Mouse (Mus musculus) hindbrain, embryonic 10.5 days (tissue): Measurements from ENCODE around the gene Abhd12b. TPM values are rescaled to one million over a fixed set of nuclear protein-coding genes. Genes with fewer than 3 reads are reported as not detected.

ENCODE experiments used
- DNase-seq: peaks from one replicate; pipeline ENCODE4 v3.0.0-alpha.2; 2017; ENCODE audit warnings: low spot score
- H3K27ac ChIP-seq: fragments of 300-500 bp; sonication (generic); 2 replicates; pipeline ENCODE4 v1.5.1; 2016; ENCODE audit warnings: mild to moderate bottlenecking, moderate library complexity
- H3K27me3 ChIP-seq: fragments of 300-500 bp; sonication (generic); 2 replicates; pipeline ENCODE4 v1.6.1; 2016; ENCODE audit warnings: mild to moderate bottlenecking; ENCODE audit not compliant: poor library complexity, insufficient read depth, severe bottlenecking
- H3K36me3 ChIP-seq: fragments of 300-500 bp; sonication (generic); 2 replicates; pipeline ENCODE4 v1.6.1; 2016; ENCODE audit warnings: mild to moderate bottlenecking, moderate library complexity
- H3K4me1 ChIP-seq: fragments of 300-500 bp; sonication (generic); replicated peaks from 2 replicates; pipeline ENCODE4 v1.6.1; 2016; ENCODE audit warnings: mild to moderate bottlenecking
- H3K4me3 ChIP-seq: fragments of 300-500 bp; sonication (generic); 2 replicates; pipeline ENCODE4 v1.5.1; 2016; ENCODE audit warnings: mild to moderate bottlenecking, moderate library complexity
- H3K9me3 ChIP-seq: fragments of 300-500 bp; sonication (generic); 2 replicates; pipeline ENCODE4 v1.6.1; 2016; ENCODE audit warnings: mild to moderate bottlenecking, moderate library complexity
- WGBS: fragments of 180-500 bp; shearing (Covaris S2); methylation state at CpG from one replicate; pipeline ENCODE4 v1.1.7; 2016; 5-methylcytosine and 5-hydroxymethylcytosine counted together
- polyA plus RNA-seq: library from polyadenylated mRNA; unstranded; fragments of >200 nt; fragmentation: Nextera tagmentation; extraction: Ambion mirVana; gene quantifications from 2 replicates; pipeline ENCODE4 v1.2.1, GENCODE M21; 2016

Gene Abhd12b
- polyA plus RNA-seq, 1 experiment from 2014 or later: not detected

DNA sequence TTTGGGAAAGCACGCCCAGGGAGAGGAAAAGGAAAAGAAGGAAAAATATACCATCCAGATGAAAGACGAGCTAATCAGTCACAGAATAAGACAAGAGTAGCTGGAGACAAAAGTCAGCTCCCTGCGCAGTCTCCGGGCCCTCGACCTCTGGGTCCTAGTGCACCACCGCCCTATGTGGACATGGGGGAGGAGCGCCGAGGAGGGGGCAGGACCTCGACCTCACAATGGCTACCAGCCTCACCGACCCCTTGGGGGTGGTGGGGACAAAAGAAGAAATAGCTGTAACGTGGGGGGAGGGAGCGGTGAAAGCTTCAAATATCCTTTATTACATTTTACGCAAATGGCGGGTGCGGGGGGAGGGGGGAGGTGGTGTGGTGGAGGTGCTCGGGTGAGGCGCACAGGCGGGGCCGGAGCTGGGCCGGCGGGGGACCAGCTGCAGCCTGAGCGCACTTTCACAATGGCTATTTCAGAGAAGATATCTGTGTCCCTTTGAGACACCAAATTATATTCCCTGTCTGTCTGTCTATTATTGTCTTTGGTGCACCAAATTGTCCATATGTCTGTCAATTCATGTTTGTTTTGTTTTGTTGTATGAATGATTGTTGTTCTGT lies 30.3 kb downstream of the Abhd12b start:
- DNase-seq: peak; percentile 29
- Histone ChIP-seq H3K27ac (peak overlapping the region; percentile 23), H3K36me3 (0 out of 2 replicates have a peak, but pooled peaks cover 4% of the 10 kb centered on the region), H3K9me3 (peaks cover 20% of the 10 kb centered on the region; the same call in 1 of the 2 replicates), H3K4me3 (peak overlapping the region; percentile 18), H3K4me1 (no peaks in the 10 kb centered on the region), H3K27me3 (no peaks in the 10 kb centered on the region)
- WGBS: 75% methylated on average over 22 of the region's 22 CpGs

DNA sequence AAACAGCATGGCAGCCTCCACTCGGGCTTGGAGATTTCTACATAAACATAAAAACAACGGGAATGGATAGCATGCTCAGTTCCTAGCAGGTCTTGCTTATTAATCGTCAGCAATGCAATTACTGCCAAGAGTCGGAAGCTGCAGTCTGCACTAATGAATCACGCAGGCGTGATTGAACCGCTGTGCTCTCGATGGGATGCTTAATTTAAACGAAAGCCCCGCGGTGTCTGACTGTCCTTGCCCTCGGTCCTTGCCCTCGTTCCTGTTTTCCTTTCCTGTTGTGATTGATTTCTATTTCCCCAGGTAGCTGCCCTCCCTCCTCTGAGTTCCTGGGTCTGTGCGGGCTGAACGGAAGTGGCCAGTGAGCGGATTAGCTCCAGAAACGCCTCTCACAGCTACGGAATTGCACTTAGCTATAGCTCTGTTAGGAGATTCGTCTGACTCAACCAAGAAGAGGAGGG lies 38.4 kb downstream of the Abhd12b start:
- DNase-seq: no peak
- Histone ChIP-seq H3K27ac (no peak overlapping the region), H3K27me3 (no peaks in the 10 kb centered on the region), H3K36me3 (no peaks in the 10 kb centered on the region), H3K9me3 (no peaks in the 10 kb centered on the region), H3K4me3 (peak overlapping the region; percentile 9; the same call in 1 of the 2 replicates), H3K4me1 (0 out of 2 replicates have a peak, but pooled peaks cover 3% of the 10 kb centered on the region)
- 51% methylated on average over 19 of the region's 19 CpGs for WGBS

DNA sequence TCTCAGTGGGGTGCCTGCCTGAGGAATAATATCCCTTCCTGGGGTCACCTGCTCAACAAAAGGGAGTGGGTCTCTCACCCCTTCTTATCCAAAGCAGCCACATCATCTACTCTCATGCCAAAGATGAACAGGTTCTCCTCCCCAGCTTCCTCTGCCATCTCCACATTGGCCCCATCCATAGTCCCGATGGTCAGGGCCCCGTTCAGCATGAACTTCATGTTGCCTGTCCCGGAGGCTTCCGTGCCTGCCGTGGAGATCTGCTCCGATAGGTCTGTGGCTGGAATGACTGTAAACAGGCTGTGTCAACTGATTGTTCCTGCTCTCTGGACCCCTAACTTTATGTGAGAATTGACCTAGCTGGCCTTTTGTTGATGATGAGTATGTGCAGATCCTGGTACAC lies 41.5 kb downstream of the Abhd12b start:
- Histone ChIP-seq H3K4me1 (0 out of 2 replicates have a peak, but pooled peaks cover 3% of the 10 kb centered on the region), H3K36me3 (no peaks in the 10 kb centered on the region), H3K27ac (no peak overlapping the region), H3K4me3 (no peak overlapping the region), H3K9me3 (no peaks in the 10 kb centered on the region), H3K27me3 (no peaks in the 10 kb centered on the region)
- 95% methylated on average over 6 of the region's 6 CpGs for WGBS
- DNase-seq: no peak

DNA sequence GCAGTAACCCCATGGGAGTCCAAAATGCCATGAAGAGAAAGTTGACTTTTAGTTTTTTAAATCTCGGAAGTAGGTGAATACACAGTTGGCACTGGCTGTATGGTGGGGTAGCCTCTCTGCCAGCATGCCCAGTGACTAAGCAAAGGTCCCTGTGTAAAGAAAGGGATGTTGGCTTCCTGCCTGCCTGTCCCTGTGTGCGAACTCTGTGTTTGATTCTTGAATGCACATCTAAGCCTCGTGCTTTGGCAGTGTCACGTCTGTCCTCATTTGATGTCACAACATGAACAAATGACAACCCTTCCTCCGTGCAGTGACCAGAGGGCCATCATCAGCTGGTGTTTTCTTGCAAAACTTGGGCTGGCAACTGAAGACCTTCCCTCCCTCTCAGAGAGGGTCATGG lies 42.4 kb downstream of the Abhd12b start:
- no peak for DNase-seq
- 92% methylated on average over 5 of the region's 5 CpGs for WGBS

DNA sequence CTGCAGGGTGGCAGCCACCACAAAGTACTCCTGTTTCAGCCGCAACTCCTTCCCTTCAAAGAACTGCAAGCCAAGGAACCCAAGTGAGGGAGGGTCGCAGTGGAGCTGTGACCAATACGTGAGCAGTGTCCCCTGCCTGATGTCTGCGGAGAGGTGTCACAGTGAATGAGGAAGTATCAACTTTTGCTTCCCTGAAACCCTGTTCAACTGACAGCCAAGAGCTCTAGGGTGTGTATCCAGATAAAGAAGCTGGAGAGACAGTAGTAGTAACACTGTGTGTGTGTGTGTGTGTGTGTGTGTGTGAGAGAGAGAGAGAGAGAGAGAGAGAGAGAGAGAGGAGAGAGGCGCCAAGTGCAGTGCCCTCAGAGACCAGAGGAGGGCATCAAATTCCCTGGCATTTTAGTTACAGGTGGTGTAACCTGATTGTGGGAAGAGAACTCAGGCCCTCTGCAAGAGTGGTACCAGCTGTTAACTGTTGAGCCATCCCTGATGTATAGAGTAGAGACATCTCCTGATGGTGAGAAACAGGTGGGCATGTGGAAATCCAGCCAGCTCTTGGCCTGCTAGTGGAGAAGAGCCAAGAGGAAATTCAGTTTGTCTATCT lies 48.1 kb downstream of the Abhd12b start:
- DNase-seq: no peak
- H3K4me3 ChIP-seq: no peak overlapping the region
- 69% methylated on average over 5 of the region's 5 CpGs for WGBS

More for the DNA sequence above, 42.4 kb downstream of the Abhd12b start:
- Histone ChIP-seq H3K4me3 (no peak overlapping the region), H3K9me3 (no peaks in the 10 kb centered on the region), H3K27me3 (no peaks in the 10 kb centered on the region), H3K4me1 (0 out of 2 replicates have a peak, but pooled peaks cover 3% of the 10 kb centered on the region), H3K36me3 (no peaks in the 10 kb centered on the region), H3K27ac (no peak overlapping the region)

DNA sequence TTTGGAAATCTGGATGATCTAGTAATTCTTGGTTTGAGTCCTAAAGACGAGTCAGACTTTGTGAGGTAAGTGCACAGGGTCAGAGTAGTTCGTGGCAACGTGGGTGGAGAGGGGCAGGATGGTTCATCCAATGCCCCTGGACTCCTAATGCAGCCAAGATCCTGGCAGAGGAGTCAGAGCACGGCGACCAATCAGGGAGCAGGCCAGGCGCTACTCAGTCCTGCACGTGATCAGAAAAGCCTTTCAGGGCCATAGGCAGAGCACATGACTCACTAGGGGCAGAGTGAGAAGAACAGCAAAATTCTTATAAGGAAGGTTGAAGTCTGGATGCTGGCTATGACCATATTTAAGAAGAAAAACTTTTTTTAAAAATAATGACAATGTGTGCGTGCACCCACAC lies 50.5 kb downstream of the Abhd12b start:
- Histone ChIP-seq H3K4me1 (no peaks in the 10 kb centered on the region), H3K27ac (no peak overlapping the region), H3K9me3 (no peaks in the 10 kb centered on the region), H3K36me3 (no peaks in the 10 kb centered on the region), H3K4me3 (no peak overlapping the region), H3K27me3 (no peaks in the 10 kb centered on the region)
- no peak for DNase-seq
- WGBS: 79% methylated on average over 8 of the region's 8 CpGs

More for the DNA sequence above, 48.1 kb downstream of the Abhd12b start:
- Histone ChIP-seq H3K4me1 (no peaks in the 10 kb centered on the region), H3K9me3 (no peaks in the 10 kb centered on the region), H3K27ac (no peak overlapping the region), H3K27me3 (no peaks in the 10 kb centered on the region), H3K36me3 (no peaks in the 10 kb centered on the region)

DNA sequence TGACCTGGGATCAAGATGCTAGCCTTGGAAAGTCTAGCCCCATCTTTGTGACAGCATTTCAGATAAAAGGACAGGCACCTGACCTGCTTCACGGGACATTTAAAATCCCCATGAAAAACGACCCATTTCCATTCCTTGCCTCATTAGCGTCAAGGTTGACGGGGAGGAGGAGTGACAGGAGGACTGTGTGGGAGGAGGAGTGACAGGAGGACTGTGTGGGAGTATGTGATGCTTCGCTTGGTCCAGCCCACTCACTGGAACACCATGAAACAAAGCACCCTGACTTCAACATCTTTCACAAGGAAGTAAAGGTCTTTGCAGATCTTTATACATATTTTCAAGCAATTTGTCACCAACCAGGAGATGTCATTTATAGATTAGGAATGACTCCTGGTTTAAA lies 54.3 kb downstream of the Abhd12b start:
- Histone ChIP-seq H3K36me3 (no peaks in the 10 kb centered on the region), H3K9me3 (no peaks in the 10 kb centered on the region), H3K27ac (no peak overlapping the region), H3K27me3 (no peaks in the 10 kb centered on the region), H3K4me1 (0 out of 2 replicates have a peak, but pooled peaks cover 2% of the 10 kb centered on the region), H3K4me3 (no peak overlapping the region)
- DNase-seq: no peak
- 64% methylated on average over 5 of the region's 5 CpGs for WGBS

DNA sequence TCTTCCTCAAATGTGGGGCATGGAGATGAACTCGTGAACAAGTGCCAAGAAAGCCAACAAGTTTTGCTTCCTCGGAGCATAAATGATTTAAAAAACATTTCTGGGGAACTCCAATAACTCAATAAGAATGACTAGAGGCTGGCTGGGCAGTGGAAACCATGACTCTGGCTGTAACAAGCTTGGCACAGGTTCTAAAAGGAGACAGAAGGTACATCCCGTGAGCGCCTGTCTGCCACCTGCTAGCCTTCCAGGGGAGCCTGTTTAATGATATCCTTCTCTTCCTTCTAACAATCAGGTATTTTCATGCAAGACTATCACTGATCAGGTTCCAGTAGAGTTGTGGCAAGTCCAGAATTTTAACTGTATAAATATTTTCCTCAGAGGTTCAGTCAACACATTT lies 58.6 kb downstream of the Abhd12b start:
- Histone ChIP-seq H3K36me3 (no peaks in the 10 kb centered on the region), H3K9me3 (no peaks in the 10 kb centered on the region), H3K4me3 (no peak overlapping the region), H3K27ac (no peak overlapping the region), H3K4me1 (peaks cover 10% of the 10 kb centered on the region; the same call in 1 of the 2 replicates), H3K27me3 (no peaks in the 10 kb centered on the region)
- 90% methylated on average over 4 of the region's 4 CpGs for WGBS
- DNase-seq: no peak

DNA sequence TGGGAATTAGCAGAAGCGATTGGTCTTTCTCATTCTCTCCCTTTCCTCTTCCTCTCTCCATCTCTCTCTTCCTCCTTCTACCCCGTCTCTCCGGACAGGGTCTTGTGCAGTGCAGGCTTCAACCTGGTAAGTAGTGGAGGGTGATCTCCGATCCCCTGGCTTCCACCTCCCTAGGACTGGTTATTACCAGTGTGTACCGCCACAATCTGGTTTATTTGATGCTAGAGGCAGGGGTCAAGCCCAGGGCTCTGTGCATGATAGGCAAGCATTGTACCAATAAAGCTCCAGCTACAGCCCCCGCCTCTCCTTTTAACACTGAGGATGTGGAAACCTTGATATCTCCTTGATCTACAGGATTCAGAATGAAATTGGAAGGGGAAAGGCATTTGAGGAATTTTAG lies 59.7 kb downstream of the Abhd12b start:
- Histone ChIP-seq H3K4me1 (peaks cover 10% of the 10 kb centered on the region; the same call in 1 of the 2 replicates), H3K27ac (no peak overlapping the region), H3K4me3 (no peak overlapping the region), H3K9me3 (no peaks in the 10 kb centered on the region), H3K27me3 (no peaks in the 10 kb centered on the region), H3K36me3 (no peaks in the 10 kb centered on the region)
- WGBS: 85% methylated on average over 6 of the region's 6 CpGs
- DNase-seq: no peak

DNA sequence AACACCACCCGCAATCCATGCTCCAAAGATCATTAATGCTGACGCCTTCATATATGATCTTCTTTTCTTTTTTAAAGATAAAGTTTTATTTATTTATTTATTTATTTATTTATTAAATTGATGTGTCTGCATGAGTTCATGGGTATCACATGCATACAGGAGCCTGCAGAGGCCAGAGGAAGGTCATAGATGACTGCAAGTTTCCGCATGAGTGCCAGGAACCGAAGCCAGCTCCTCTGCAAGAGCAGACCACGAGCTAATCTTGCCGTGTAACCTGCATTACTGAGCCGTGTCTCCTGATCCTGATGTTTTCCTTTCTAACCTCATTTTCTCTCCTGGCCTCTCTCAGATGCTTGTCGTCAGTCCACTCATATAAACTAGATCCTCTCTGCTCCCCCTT lies 60.3 kb downstream of the Abhd12b start:
- Histone ChIP-seq H3K27me3 (no peaks in the 10 kb centered on the region), H3K36me3 (no peaks in the 10 kb centered on the region), H3K9me3 (no peaks in the 10 kb centered on the region), H3K4me1 (peaks cover 10% of the 10 kb centered on the region; the same call in 1 of the 2 replicates), H3K4me3 (no peak overlapping the region), H3K27ac (no peak overlapping the region)
- WGBS: 90% methylated on average over 8 of the region's 8 CpGs
- DNase-seq: no peak

DNA sequence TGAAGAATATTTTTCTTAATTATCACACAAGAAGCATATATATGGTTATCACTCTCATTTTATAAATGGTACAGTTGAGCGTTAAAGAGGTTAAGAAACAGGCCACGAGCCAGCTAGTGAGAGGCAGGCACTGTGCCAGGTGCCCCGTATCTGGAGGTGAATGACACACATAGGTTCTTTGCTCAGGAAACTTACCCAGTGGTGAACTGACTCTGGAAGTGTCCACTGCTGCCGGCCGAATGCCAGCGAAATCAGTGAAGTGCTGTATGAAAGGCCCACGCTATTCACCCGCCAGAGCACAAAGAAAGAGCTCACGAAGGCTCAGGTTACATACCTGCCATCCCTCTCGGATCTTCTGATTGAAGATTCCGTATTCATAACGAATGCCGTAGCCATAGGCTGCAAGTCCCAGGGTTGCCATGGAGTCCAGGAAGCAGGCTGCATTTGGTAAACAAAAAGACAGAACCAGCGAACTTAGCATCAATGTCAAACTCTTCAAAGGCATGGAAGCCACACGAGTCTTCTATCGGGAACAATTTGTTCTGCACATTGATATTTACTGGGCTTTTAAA lies 62.4 kb downstream of the Abhd12b start:
- Histone ChIP-seq H3K9me3 (no peaks in the 10 kb centered on the region), H3K27me3 (no peaks in the 10 kb centered on the region), H3K4me1 (peaks cover 8% of the 10 kb centered on the region; the same call in 1 of the 2 replicates), H3K4me3 (no peak overlapping the region), H3K36me3 (no peaks in the 10 kb centered on the region), H3K27ac (no peak overlapping the region)
- no peak for DNase-seq
- WGBS: 59% methylated on average over 16 of the region's 16 CpGs

DNA sequence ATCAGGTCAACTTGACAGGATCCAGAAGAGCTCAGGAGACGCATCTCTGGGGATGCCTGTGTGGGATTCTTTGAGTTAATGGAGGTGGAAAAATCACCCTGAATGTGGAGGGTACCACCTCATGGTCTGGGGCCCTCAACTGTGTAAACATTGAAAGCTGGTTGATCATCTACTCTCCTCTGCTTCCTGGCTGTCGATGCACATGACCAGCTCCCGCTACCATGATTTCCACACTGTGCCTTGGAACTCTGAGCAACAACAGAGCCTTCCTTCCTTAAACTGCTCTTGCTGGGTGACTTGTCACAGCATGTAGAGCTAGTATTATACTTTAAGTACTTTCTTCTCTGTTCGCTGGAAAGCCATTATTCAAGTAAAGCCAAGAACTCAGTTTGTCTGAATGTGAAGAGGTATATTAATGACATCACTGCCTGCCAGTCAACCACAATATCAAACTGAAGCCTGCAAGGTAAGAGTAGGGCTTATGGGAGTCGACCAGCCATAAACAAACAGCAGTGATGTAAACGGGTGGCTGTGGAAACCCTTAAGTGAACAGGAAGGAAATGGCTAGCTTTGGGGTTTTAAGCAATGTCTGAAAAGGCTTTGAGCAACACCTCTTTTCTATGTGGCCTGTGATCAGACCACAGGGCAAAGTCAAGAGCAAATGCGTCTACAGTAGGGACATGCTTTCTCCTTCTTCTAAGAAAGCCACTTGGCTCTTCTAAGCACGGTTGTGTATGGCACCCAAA lies 65.0 kb downstream of the Abhd12b start:
- Histone ChIP-seq H3K36me3 (no peaks in the 10 kb centered on the region), H3K4me3 (no peak overlapping the region), H3K4me1 (peaks cover 17% of the 10 kb centered on the region), H3K9me3 (no peaks in the 10 kb centered on the region), H3K27ac (no peak overlapping the region), H3K27me3 (no peaks in the 10 kb centered on the region)
- no peak for DNase-seq
- WGBS: 90% methylated on average over 8 of the region's 8 CpGs
